Mouse (Mus musculus) kidney, adult 2 months (tissue): ENCODE measurements around the gene D930007J09Rik. TPM values are rescaled to one million over a fixed set of nuclear protein-coding genes. Genes with fewer than 3 reads are reported as not detected.
A peak's percentile ranks its signal among the peaks of the same experiment; 100 is the strongest.

Source experiments
- DNase-seq: peaks from one replicate; pipeline ENCODE4 v3.0.0; 2021
- H3K27ac ChIP-seq: fragments of 200-500 bp; 2 replicates; pipeline ENCODE4 v1.5.1; 2012; ENCODE audit warnings: low read depth, low read length, control low read depth, inconsistent platforms; ENCODE audit not compliant: insufficient read depth
- H3K27me3 ChIP-seq: fragments of 200-500 bp; replicated peaks from 2 replicates; pipeline ENCODE4 v1.6.1; 2012; ENCODE audit warnings: mild to moderate bottlenecking, moderate library complexity, low read length, inconsistent platforms; ENCODE audit not compliant: control insufficient read depth, insufficient read depth
- H3K36me3 ChIP-seq: fragments of 200-500 bp; 2 replicates; pipeline ENCODE4 v1.6.1; 2012; ENCODE audit warnings: mild to moderate bottlenecking, moderate library complexity, low read length, inconsistent platforms; ENCODE audit not compliant: control insufficient read depth, insufficient read depth
- H3K4me1 ChIP-seq: fragments of 200-500 bp; 2 replicates; pipeline ENCODE4 v1.6.1; 2011; ENCODE audit warnings: low read length; ENCODE audit not compliant: control insufficient read depth, insufficient read depth
- H3K4me3 ChIP-seq: fragments of 200-500 bp; 2 replicates; pipeline ENCODE4 v1.5.1; 2011; ENCODE audit warnings: mild to moderate bottlenecking, low read depth, low read length, control low read depth; ENCODE audit not compliant: insufficient read depth
- CTCF ChIP-seq: fragments of 200-500 bp; conservative IDR thresholded peaks from 2 replicates; pipeline ENCODE4 v1.5.1; 2011; ENCODE audit warnings: low read depth, mild to moderate bottlenecking, control low read depth, low read length, moderate library complexity, mixed read lengths; ENCODE audit not compliant: insufficient read depth, insufficient read length
- POLR2A ChIP-seq: fragments of 200-500 bp; IDR thresholded peaks from one replicate; pipeline ENCODE4 v1.6.1; 2011; ENCODE audit warnings: low read depth, low read length, control low read depth
- WGBS: fragments of 180-500 bp; shearing (Covaris S2); methylation state at CpG from one replicate; pipeline ENCODE4 v1.1.7; 2018; 5-methylcytosine and 5-hydroxymethylcytosine counted together
- polyA plus RNA-seq: library from polyadenylated mRNA; depleted of rRNA; stranded (reverse); fragments of >200 nt; gene quantifications from 2 replicates; pipeline ENCODE4 v1.2.3, GENCODE M21; 2012

The D930007J09Rik gene
- polyA plus RNA-seq, 1 experiment = not detected

DNA sequence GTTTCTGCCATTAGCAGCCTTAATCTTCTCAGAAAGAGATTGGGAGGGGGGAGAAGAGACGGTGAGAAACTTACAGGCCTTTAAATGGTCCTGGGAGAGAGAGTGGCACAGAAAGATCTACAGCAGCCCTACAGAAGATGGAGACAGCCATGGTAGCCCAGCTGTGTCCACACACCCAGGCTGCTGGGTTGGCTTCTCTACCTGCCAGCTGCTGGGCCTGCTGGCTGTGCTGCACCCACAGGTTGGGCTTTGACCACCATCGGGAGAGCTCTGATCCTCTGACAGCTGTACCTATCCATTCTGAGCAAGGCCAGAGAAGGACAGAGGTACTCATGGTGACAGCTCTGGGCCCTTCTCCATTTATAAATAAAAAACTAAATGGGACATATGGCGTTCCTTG, 23.8 kb downstream of the D930007J09Rik start:
- 77% methylated on average over 3 of the region's 3 CpGs for WGBS
- Histone ChIP-seq H3K36me3 (no peaks in the 10 kb centered on the region), H3K4me3 (no peak overlapping the region), H3K27ac (no peak overlapping the region), H3K27me3 (no peaks in the 10 kb centered on the region), H3K4me1 (no peaks in the 10 kb centered on the region)
- no peak for DNase-seq
- no peak for TF ChIP-seq CTCF
- no peak for TF ChIP-seq POLR2A

DNA sequence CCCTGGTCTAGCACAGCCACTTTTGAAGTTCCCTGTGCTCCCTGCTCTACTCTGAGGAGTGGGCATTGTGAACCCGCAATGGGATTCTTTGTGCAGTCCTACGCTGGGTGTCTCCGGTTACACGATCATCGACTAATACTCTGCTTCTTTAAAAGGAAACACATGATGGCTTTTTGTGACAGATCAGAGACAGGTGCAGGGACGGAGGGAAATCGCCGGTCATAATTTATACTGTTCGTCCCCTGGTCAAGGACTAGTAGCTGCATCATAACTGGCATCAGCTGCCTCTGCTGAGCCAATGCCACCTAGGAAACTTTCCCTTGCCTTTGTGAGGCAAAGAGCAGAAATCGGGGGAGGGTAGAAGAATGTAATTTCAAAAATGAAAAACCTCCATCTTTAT, 26.3 kb downstream of the D930007J09Rik start:
- no peaks in the 10 kb centered on the region for H3K27me3 ChIP-seq
- DNase-seq = no peak
- H3K27ac ChIP-seq = no peak overlapping the region
- no peaks in the 10 kb centered on the region for H3K4me1 ChIP-seq
- no peak overlapping the region for H3K4me3 ChIP-seq
- WGBS = 79% methylated on average over 10 of the region's 10 CpGs
- H3K36me3 ChIP-seq = no peaks in the 10 kb centered on the region
- TF ChIP-seq POLR2A (no peak), CTCF (no peak)

- Histone ChIP-seq H3K27me3 (no peaks in the 10 kb centered on the region), H3K4me1 (no peaks in the 10 kb centered on the region), H3K27ac (no peak overlapping the region), H3K36me3 (no peaks in the 10 kb centered on the region), H3K4me3 (no peak overlapping the region)
- TF ChIP-seq CTCF (no peak), POLR2A (no peak)
- peak; percentile 34 for DNase-seq
- 82% methylated on average over 9 of the region's 9 CpGs for WGBS
These were observed 26.8 kb downstream of the D930007J09Rik start for GRCm38 (mm10) chr13:32775889-32776288.

DNA sequence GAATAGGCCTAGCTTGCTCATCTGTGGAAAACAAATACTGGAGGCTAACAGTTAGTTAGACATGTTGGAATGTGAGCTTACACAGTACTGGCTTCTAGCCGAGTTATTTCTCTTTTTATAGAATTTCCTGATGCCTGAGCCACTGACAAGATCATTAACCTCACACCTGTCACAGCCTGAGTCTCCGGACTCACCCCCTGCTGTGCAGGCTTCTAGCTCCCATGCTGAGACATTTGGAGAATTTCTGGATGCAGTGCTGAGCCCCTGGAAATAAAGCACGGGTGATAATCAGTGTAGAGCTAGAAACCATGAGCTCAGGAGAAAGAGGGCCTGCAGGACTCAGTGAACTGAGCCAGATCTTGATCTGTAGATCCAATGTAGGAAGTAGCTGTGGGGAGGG, 32.7 kb downstream of the D930007J09Rik start:
- no peak for TF ChIP-seq CTCF
- no peak for TF ChIP-seq POLR2A
- Histone ChIP-seq H3K36me3 (no peaks in the 10 kb centered on the region), H3K27me3 (no peaks in the 10 kb centered on the region), H3K4me3 (no peak overlapping the region), H3K4me1 (no peaks in the 10 kb centered on the region), H3K27ac (no peak overlapping the region)
- 12% methylated on average over 3 of the region's 3 CpGs for WGBS
- peak; percentile 12 for DNase-seq

DNA sequence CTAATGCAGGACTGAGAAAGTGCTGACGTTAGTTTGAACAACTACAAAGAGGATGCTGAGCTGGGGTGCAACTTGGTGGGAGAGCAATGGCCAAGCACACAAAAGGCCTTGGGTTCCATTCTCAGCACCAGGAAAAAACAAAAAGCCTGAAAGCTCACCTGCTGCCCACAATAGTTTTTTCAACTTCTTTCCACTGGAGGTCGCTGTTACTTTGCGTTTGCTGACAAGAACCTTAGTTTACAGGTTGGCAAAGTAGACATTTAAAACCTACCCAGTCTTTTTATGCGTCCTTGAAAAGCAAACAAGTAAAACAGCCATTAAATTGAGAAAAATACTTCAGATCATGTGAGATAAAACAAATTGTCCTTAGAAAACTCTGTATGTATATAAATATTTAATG, 34.5 kb downstream of the D930007J09Rik start:
- Histone ChIP-seq H3K4me3 (no peak overlapping the region), H3K36me3 (no peaks in the 10 kb centered on the region), H3K4me1 (no peaks in the 10 kb centered on the region), H3K27me3 (no peaks in the 10 kb centered on the region), H3K27ac (no peak overlapping the region)
- TF ChIP-seq CTCF = peak; percentile 30; the same call in 1 of the 2 replicates
- TF ChIP-seq POLR2A = no peak
- DNase-seq = peak; percentile 71
- 12% methylated on average over 4 of the region's 4 CpGs for WGBS

DNA sequence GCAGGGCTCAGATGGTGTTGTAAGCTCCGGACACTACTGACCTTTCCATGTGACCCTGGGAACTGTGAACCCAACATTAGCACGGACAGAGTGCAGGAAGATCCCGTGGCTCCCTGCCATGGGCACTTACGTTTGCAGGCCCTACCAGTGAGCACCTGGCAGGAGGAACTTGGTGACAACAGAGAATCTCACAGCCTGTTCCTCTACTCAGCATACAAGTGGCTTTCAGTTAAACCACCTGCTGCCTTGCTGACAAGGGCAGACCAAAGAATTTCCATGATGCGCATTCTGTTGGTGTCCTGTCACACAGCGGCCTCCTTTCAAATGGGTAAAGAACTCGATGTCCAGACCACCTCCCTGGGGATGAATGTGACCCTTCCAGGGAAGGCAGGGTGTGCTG, 38.2 kb downstream of the D930007J09Rik start:
- H3K4me1 ChIP-seq = no peaks in the 10 kb centered on the region
- H3K4me3 ChIP-seq = no peak overlapping the region
- H3K27ac ChIP-seq = no peak overlapping the region
- DNase-seq = no peak
- TF ChIP-seq CTCF (no peak), POLR2A (no peak)
- H3K27me3 ChIP-seq = no peaks in the 10 kb centered on the region
- WGBS = 42% methylated on average over 7 of the region's 7 CpGs
- no peaks in the 10 kb centered on the region for H3K36me3 ChIP-seq

- DNase-seq = peak; percentile 8
- TF ChIP-seq CTCF = no peak
- Histone ChIP-seq H3K4me1 (no peaks in the 10 kb centered on the region), H3K27ac (no peak overlapping the region), H3K27me3 (no peaks in the 10 kb centered on the region), H3K4me3 (no peak overlapping the region), H3K36me3 (no peaks in the 10 kb centered on the region)
- 68% methylated on average over 3 of the region's 3 CpGs for WGBS
These were observed 39.5 kb downstream of the D930007J09Rik start for GRCm38 (mm10) chr13:32763141-32763540.

DNA sequence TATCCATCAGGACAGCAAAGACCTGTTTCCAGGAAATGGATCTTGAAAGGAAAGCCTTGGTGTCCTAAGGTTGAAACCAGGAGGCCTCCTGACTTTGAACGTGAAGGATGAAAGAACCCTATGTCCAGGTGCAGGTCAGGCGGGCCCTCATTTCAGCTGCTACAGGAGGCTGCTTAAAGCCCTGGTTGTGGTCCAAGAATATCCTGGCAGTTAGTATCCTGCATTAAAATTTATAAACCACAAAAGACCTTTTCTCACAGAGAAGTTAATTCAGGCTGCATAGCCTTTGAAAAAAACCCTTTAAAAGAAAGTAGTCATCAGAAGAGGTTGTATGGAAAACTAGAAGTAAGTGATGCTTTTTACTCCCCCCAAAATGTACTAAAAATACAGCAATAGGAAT, 41.9 kb downstream of the D930007J09Rik start:
- TF ChIP-seq CTCF (no peak), POLR2A (no peak)
- Histone ChIP-seq H3K27ac (no peak overlapping the region), H3K4me3 (no peak overlapping the region)

More for the DNA sequence above, 41.9 kb downstream of the D930007J09Rik start:
- 78% methylated on average over 2 of the region's 2 CpGs for WGBS
- H3K4me1 ChIP-seq = no peaks in the 10 kb centered on the region
- H3K27me3 ChIP-seq = no peaks in the 10 kb centered on the region
- DNase-seq = no peak
- H3K36me3 ChIP-seq = no peaks in the 10 kb centered on the region
